Mouse (Mus musculus): ENCODE results near the gene Ip6k2. TPM values are rescaled to one million over a fixed set of nuclear protein-coding genes. Genes with fewer than 3 reads are reported as not detected.

Ip6k2 gene
- total and polyA plus RNA-seq, 3 experiments, result 21.3 to 33.7 TPM; not detected in 1

DNA sequence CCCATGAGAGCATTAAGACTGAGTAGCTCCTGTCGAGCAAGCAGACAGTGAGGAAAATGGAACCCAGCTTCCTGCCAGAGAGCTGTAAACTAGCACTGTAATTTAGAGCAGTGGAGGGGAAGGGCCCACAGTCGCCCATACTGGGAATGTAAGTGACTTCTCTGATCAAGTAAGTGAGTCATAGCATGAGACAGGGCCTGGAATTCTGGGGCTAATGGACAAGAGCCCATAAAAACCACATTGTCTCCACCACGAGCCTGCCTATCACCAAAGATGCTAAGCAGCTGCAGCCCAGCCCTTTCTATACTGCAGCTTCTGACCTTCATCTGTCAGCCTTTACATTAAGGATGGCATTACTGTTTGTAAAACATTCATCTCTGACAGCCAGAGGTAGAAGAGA lies 44.4 kb upstream of the Ip6k2 start:
- Histone ChIP-seq H3K4me3 (ENCODE audit: control insufficient read depth in 1 of 2, insufficient read depth in 1 of 2, low read depth in 2 of 2, low read length in 2 of 2) (no peak overlapping the region), H3K27me3 (ENCODE audit: control insufficient read depth in 1 of 2, insufficient read depth in 2 of 2, low read length in 2 of 2) (no peaks in the 10 kb centered on the region), H3K27ac (ENCODE audit: control insufficient read depth, low read depth, low read length) (no peak overlapping the region), H3K9me3 (replicated peaks; ENCODE audit: insufficient read depth, low read length) (no peaks in the 10 kb centered on the region), H3K4me1 (ENCODE audit: control insufficient read depth in 1 of 2, insufficient read depth in 2 of 2, low read length in 2 of 2) (no peaks in the 10 kb centered on the region), H3K9ac (ENCODE audit: control insufficient read depth, low read depth, low read length, poor library complexity, severe bottlenecking) (no peak overlapping the region), H3K36me3 (ENCODE audit: control insufficient read depth in 1 of 2, insufficient read depth in 2 of 2, low read length in 2 of 2) (peaks cover 0 to 29% of the 10 kb centered on the region in 2 experiments; a peak in 2 of 4 replicates), H3K79me2 (ENCODE audit: control insufficient read depth, insufficient read depth, low read length, poor library complexity) (no peaks in the 10 kb centered on the region)
- TF ChIP-seq POLR2A (IDR thresholded peaks at IDR 0.05; ENCODE audit: control insufficient read depth in 1 of 2, insufficient read depth in 1 of 2, low read depth in 1 of 2, low read length in 2 of 2, poor library complexity in 1 of 2), result no peak
- no peak for DNase-seq (ENCODE audit: low read depth, low spot score)

DNA sequence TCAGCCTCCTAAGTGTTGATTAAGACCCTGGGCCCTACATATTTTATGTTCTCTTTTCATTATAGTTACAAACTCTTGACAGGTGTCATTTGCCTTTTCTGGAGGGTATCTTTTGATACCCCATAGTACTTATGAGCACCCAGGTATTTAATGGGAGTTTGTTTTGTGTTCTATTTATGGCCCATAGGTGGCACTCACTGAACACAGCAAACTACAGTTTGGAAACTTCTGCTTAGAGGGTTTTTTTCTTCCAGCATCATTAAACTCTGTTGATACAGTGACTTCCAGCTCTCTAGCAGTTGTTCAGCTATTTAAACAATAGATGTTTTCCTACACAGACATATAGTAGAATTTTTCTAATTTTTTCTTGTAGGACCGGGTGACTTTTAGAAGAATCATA lies 43.5 kb upstream of the Ip6k2 start:
- TF ChIP-seq RAD21 (IDR thresholded peaks at IDR 0.05; ENCODE audit: low read depth, low read length), result peak; percentile 30
- peak in 1 of 3 experiments; percentile 46; a peak in 3 of 6 replicates for TF ChIP-seq CTCF (IDR thresholded peaks at IDR 0.05 in 2 of 3, conservative IDR thresholded peaks at IDR 0.05 in 1 of 3; ENCODE audit: control insufficient read depth in 1 of 3, insufficient read depth in 1 of 3, low read depth in 2 of 3, low read length in 3 of 3, poor library complexity in 1 of 3, severe bottlenecking in 1 of 3)
- no peak for TF ChIP-seq GABPA (IDR thresholded peaks at IDR 0.05; ENCODE audit: low read depth, low read length)
- TF ChIP-seq SMC3 (IDR thresholded peaks at IDR 0.05; ENCODE audit: low read depth, low read length), result peak; percentile 20; the same call in 1 of the 2 replicates
- H3K27ac ChIP-seq (ENCODE audit: control insufficient read depth, low read depth, low read length), result no peak overlapping the region
- H3K9me3 ChIP-seq (replicated peaks; ENCODE audit: insufficient read depth, low read length), result no peaks in the 10 kb centered on the region
- DNase-seq (ENCODE audit: low read depth, low spot score), result peak; percentile 32
- H3K4me1 ChIP-seq (ENCODE audit: control insufficient read depth in 1 of 2, insufficient read depth in 2 of 2, low read length in 2 of 2), result no peaks in the 10 kb centered on the region
- no peaks in the 10 kb centered on the region for H3K27me3 ChIP-seq (ENCODE audit: control insufficient read depth in 1 of 2, insufficient read depth in 2 of 2, low read length in 2 of 2)
- no peaks in the 10 kb centered on the region for H3K79me2 ChIP-seq (ENCODE audit: control insufficient read depth, insufficient read depth, low read length, poor library complexity)
- peaks cover 0 to 25% of the 10 kb centered on the region in 2 experiments; a peak in 2 of 4 replicates for H3K36me3 ChIP-seq (ENCODE audit: control insufficient read depth in 1 of 2, insufficient read depth in 2 of 2, low read length in 2 of 2)
- no peak overlapping the region for H3K4me3 ChIP-seq (ENCODE audit: control insufficient read depth in 1 of 2, insufficient read depth in 1 of 2, low read depth in 2 of 2, low read length in 2 of 2)
- H3K9ac ChIP-seq (ENCODE audit: control insufficient read depth, low read depth, low read length, poor library complexity, severe bottlenecking), result no peak overlapping the region

DNA sequence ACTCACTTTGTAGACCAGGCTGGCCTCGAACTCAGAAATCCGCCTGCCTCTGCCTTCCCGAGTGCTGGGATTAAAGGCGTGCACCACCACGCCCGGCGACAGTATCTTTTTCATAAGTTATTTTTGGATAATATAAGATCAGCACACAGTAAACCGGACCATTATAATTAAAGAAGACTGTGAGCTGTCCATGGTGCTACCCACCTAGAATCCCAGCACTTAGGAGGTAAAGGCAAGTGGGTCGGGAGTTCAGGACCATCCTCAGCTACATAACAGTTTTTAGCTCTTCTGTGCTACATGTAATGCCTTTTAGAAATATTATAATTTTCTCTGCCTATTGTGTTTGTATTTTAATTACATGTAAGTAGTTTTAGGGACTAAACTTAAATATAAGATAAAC lies 41.5 kb upstream of the Ip6k2 start:
- H3K9ac ChIP-seq (ENCODE audit: control insufficient read depth, low read depth, low read length, poor library complexity, severe bottlenecking), result no peak overlapping the region
- no peaks in the 10 kb centered on the region for H3K4me1 ChIP-seq (ENCODE audit: control insufficient read depth in 1 of 2, insufficient read depth in 2 of 2, low read length in 2 of 2)
- DNase-seq (ENCODE audit: low read depth, low spot score), result peak; percentile 47
- H3K36me3 ChIP-seq (ENCODE audit: control insufficient read depth in 1 of 2, insufficient read depth in 2 of 2, low read length in 2 of 2), result peaks cover 0 to 20% of the 10 kb centered on the region in 2 experiments; a peak in 2 of 4 replicates
- no peaks in the 10 kb centered on the region for H3K27me3 ChIP-seq (ENCODE audit: control insufficient read depth in 1 of 2, insufficient read depth in 2 of 2, low read length in 2 of 2)
- no peaks in the 10 kb centered on the region for H3K9me3 ChIP-seq (replicated peaks; ENCODE audit: insufficient read depth, low read length)
- no peak overlapping the region for H3K27ac ChIP-seq (ENCODE audit: control insufficient read depth, low read depth, low read length)
- H3K79me2 ChIP-seq (ENCODE audit: control insufficient read depth, insufficient read depth, low read length, poor library complexity), result no peaks in the 10 kb centered on the region
- TF ChIP-seq E2F4 (IDR thresholded peaks at IDR 0.05; ENCODE audit: borderline replicate concordance, low read depth, low read length) (no peak), SIN3A (IDR thresholded peaks at IDR 0.05; ENCODE audit: low read length) (peak; percentile 28; the same call in 1 of the 2 replicates)
- H3K4me3 ChIP-seq (ENCODE audit: control insufficient read depth in 1 of 2, insufficient read depth in 1 of 2, low read depth in 2 of 2, low read length in 2 of 2), result no peak overlapping the region

DNA sequence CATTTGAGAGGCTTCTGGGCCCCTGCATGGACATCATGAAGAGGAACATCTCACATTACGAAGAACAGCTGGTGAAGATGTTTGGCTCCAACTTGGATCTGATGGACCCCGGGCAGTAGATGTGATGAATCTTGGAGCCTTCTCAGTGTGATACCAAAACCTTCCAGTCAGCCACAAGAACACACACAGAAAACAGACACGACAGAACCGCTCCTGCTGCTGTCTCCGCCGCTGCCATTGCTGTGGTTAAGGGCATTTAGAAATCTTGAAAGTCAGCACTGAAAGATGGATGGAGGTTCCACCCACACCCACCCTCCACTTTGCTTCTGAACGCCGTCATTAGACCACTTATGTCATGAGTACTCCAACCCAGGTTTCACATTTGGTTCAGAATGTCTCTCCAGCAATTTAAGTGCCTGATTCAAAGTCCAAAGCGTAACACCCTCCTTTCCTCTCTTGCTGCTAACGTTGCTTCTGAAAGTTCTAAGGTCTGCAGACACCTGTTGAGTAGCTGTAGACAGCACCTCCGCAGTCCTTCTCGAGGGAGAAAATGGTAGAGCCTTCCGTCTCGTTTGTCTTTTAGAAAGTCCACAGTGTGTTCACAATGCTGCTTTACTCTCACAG lies 36.6 kb upstream of the Ip6k2 start:
- Histone ChIP-seq H3K9ac (ENCODE audit: control insufficient read depth, low read depth, low read length, poor library complexity, severe bottlenecking) (no peak overlapping the region), H3K79me2 (ENCODE audit: control insufficient read depth, insufficient read depth, low read length, poor library complexity) (no peaks in the 10 kb centered on the region), H3K27ac (ENCODE audit: control insufficient read depth, low read depth, low read length) (no peak overlapping the region), H3K27me3 (ENCODE audit: control insufficient read depth in 1 of 2, insufficient read depth in 2 of 2, low read length in 2 of 2) (no peaks in the 10 kb centered on the region), H3K36me3 (ENCODE audit: control insufficient read depth in 1 of 2, insufficient read depth in 2 of 2, low read length in 2 of 2) (peaks cover 0 to 7% of the 10 kb centered on the region in 2 experiments; a peak in 2 of 4 replicates), H3K4me1 (ENCODE audit: control insufficient read depth in 1 of 2, insufficient read depth in 2 of 2, low read length in 2 of 2) (no peaks in the 10 kb centered on the region), H3K9me3 (replicated peaks; ENCODE audit: insufficient read depth, low read length) (no peaks in the 10 kb centered on the region), H3K4me3 (ENCODE audit: control insufficient read depth in 1 of 2, insufficient read depth in 1 of 2, low read depth in 2 of 2, low read length in 2 of 2) (no peak overlapping the region)
- no peak for DNase-seq (ENCODE audit: low read depth, low spot score)
- TF ChIP-seq MXI1 (IDR thresholded peaks at IDR 0.05; ENCODE audit: low read depth, low read length) (no peak), BHLHE40 (IDR thresholded peaks at IDR 0.05; ENCODE audit: borderline replicate concordance, low read depth, low read length) (no peak), POLR2AphosphoS5 (IDR thresholded peaks at IDR 0.05; ENCODE audit: borderline replicate concordance, low read depth, low read length) (no peak), POLR2A (IDR thresholded peaks at IDR 0.05; ENCODE audit: control insufficient read depth in 1 of 2, insufficient read depth in 1 of 2, low read depth in 1 of 2, low read length in 2 of 2, poor library complexity in 1 of 2) (no peak), TBP (IDR thresholded peaks at IDR 0.05; ENCODE audit: low read depth, low read length) (no peak), MAZ (IDR thresholded peaks at IDR 0.05; ENCODE audit: low read depth, low read length) (no peak)
